Mouse (Mus musculus) liver, adult 2 months (tissue): ENCODE results near the gene Zfp507.

Experiments used
- CTCF ChIP-seq: fragments of 200-500 bp; IDR thresholded peaks from 2 replicates; pipeline ENCODE4 v1.5.1; 2011; ENCODE audit warnings: low read depth, low read length, control low read depth
- POLR2A ChIP-seq: fragments of 200-500 bp; IDR thresholded peaks from 2 replicates; pipeline ENCODE4 v1.6.1; 2011; ENCODE audit warnings: low read length, control low read depth; ENCODE audit not compliant: insufficient read depth; ENCODE audit errors: extremely low read depth

- TF ChIP-seq POLR2A (no peak), CTCF (no peak)
Observed at GRCm38 (mm10) chr7:35764461-35764860, 38.3 kb downstream of the Zfp507 start.
